Mouse (Mus musculus): Measurements from ENCODE around the gene Kir3dl2. TPM values are rescaled to one million over a fixed set of nuclear protein-coding genes. Genes with fewer than 3 reads are reported as not detected.
"Not testable (repeated sequence)": the region's sequence is repeated elsewhere in the genome, so short reads cannot be mapped to it uniquely, and the experiment has no call there.

Kir3dl2 gene
- polyA plus RNA-seq (2012; rRNA removed): not detected in 2 replicates
- not detected in 2 replicates for polyA plus RNA-seq (2014; fragmentation: Nextera tagmentation; extraction: Ambion mirVana)

DNA sequence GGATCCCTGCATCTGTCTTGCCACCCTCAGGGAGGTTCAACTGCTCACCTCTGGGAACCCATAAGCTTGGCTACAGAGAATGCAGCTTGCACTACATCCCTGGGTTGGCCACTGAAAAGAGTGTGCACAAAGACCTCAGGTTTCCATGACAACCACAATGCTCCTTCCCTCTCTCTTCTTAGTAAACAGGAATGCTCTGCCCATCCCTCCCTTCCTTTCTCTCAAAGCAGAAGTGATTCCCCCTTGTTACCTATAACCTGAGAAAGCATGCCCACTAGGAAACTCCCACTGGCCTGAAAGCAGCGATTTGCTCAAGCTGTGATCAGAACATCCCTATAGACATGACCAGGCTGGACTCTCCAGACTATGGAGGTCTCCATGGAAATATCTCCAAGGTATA, at the start of gene Kir3dl2:
Gene Kir3dl2 (minus strand): TSS at position 101 of the 400 bp plus-strand sequence.
- not testable (repeated sequence) for H3K4me3 ChIP-seq (replicated peaks; ENCODE audit: low read length); H3K9ac ChIP-seq (ENCODE audit: low read depth, low read length, severe bottlenecking); H3K27me3 ChIP-seq (ENCODE audit: control insufficient read depth, insufficient read depth, low read length); H3K4me2 ChIP-seq (replicated peaks; ENCODE audit: low read depth, low read length, severe bottlenecking); DNase-seq (ENCODE audit: low spot score); H3K36me3 ChIP-seq (ENCODE audit: control insufficient read depth, insufficient read depth, low read length); H3K4me1 ChIP-seq (ENCODE audit: control insufficient read depth, insufficient read depth, low read length); H3K9me3 ChIP-seq (ENCODE audit: control insufficient read depth, low read length); ATAC-seq (ENCODE audit: low FRiP score, low read depth); H3K27ac ChIP-seq (replicated peaks; ENCODE audit: low read depth, low read length)
- 78% methylated on average over 1 of the region's 1 CpGs for WGBS

DNA sequence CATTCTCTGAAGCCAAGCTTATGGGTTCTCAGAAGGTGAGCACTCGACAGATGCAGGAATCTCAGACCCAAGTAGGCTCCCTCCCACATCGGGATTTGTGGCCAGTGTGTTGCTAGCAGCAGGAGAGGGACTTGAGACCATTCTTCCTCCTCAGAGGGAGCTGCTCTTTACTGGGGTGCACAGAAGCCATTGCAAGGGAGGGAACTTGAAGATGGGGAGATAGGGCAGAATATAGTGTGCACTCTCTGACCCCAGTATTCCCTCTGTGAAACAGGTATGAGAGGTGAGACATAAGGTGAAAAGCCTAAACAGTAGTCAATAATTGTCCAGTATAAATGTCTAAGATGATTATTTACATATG, 47.0 kb upstream of the Kir3dl2 start:
- ATAC-seq (ENCODE audit: low FRiP score, low read depth) (no peak), DNase-seq (ENCODE audit: low spot score) (no peak)
- no peak overlapping the region for H3K4me2 ChIP-seq (replicated peaks; ENCODE audit: low read depth, low read length, severe bottlenecking)
- no peaks in the 10 kb centered on the region for H3K27me3 ChIP-seq (ENCODE audit: control insufficient read depth, insufficient read depth, low read length)
- no peaks in the 10 kb centered on the region for H3K36me3 ChIP-seq (ENCODE audit: control insufficient read depth, insufficient read depth, low read length)
- no peaks in the 10 kb centered on the region for H3K9me3 ChIP-seq (ENCODE audit: control insufficient read depth, low read length)
- TF ChIP-seq POLR2A (IDR thresholded peaks at IDR 0.05; ENCODE audit: borderline replicate concordance, extremely low read depth, insufficient read depth, insufficient read length): no peak
- H3K4me1 ChIP-seq (ENCODE audit: control insufficient read depth, insufficient read depth, low read length): no peaks in the 10 kb centered on the region
- no peak overlapping the region for H3K4me3 ChIP-seq (replicated peaks; ENCODE audit: low read length)
- 22% methylated on average over 2 of the region's 2 CpGs for WGBS
- H3K27ac ChIP-seq (replicated peaks; ENCODE audit: low read depth, low read length): no peak overlapping the region
- H3K9ac ChIP-seq (ENCODE audit: low read depth, low read length, severe bottlenecking): no peak overlapping the region

DNA sequence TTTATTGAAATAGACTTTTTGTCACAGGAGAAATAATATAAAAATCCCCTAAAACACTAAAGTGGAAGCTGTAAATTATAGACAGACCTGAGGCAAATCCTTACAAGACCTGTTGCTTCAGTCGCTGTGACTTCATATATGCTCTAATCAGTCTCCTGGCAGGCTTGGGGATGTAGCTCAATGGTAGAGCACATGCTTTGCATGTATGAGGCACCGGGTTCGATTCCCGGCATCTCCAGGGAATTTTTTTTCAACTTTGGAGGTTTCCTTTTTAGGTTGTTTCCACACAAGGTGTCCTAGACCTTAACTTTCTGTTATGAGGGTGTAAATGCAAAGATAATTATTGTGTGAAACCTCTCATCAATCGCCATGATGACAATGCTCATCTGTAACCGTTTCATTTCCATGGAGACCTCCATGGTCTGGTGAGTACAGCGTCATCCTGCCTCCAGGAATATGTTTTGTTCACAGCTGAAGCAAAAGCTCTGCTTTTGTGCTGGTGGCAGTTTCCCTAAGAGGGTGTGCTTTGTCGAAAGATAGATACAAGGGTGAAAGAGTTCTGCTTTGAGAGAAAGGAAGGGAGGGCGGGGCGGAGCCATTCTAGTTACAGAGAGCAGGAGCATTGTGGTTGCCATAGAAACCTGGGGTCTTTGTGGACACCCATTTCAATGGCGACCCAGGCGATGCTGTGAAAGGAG, 46.5 kb upstream of the Kir3dl2 start, which contains the start of gene Tceal3:
Gene Tceal3 (plus strand): TSS at position 644 of the 698 bp plus-strand sequence.
- DNase-seq (ENCODE audit: low spot score): no peak
- no peaks in the 10 kb centered on the region for H3K36me3 ChIP-seq (ENCODE audit: control insufficient read depth, insufficient read depth, low read length)
- no peaks in the 10 kb centered on the region for H3K9me3 ChIP-seq (ENCODE audit: control insufficient read depth, low read length)
- no peaks in the 10 kb centered on the region for H3K4me1 ChIP-seq (ENCODE audit: control insufficient read depth, insufficient read depth, low read length)
- no peak within 1 kb of the TSS for H3K4me2 ChIP-seq (replicated peaks; ENCODE audit: low read depth, low read length, severe bottlenecking)
- no peak for TF ChIP-seq POLR2A (IDR thresholded peaks at IDR 0.05; ENCODE audit: borderline replicate concordance, extremely low read depth, insufficient read depth, insufficient read length)
- WGBS: 56% methylated on average over 12 of the region's 12 CpGs
- no peak within 1 kb of the TSS for H3K9ac ChIP-seq (ENCODE audit: low read depth, low read length, severe bottlenecking)
- ATAC-seq (ENCODE audit: low FRiP score, low read depth): no peak
- no peak within 1 kb of the TSS for H3K4me3 ChIP-seq (replicated peaks; ENCODE audit: low read length)
- no peaks in the 10 kb centered on the region for H3K27me3 ChIP-seq (ENCODE audit: control insufficient read depth, insufficient read depth, low read length)
- no peak within 1 kb of the TSS for H3K27ac ChIP-seq (replicated peaks; ENCODE audit: low read depth, low read length)

DNA sequence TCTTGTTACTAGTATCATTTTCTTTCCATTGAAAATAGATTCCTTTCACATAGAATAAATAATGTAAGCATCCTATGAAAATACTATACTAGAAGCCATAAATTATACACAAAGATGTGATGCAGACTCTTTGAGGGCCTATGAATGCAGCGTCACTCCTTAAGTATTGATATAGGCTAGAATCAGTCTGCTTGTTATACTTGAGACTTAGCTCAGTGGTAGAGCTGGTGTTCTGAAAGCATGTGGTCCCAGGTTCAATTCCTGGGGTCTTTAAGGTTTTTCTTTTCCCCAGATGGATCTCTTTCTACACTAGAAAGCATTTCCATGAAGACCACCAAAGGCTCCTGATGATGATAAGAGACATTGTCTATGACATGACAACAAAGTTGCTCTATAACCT, 40.8 kb upstream of the Kir3dl2 start:
- Histone ChIP-seq H3K9me3 (ENCODE audit: control insufficient read depth, low read length) (no peaks in the 10 kb centered on the region), H3K27me3 (ENCODE audit: control insufficient read depth, insufficient read depth, low read length) (no peaks in the 10 kb centered on the region), H3K9ac (ENCODE audit: low read depth, low read length, severe bottlenecking) (no peak overlapping the region), H3K4me3 (replicated peaks; ENCODE audit: low read length) (no peak overlapping the region), H3K27ac (replicated peaks; ENCODE audit: low read depth, low read length) (no peak overlapping the region), H3K36me3 (ENCODE audit: control insufficient read depth, insufficient read depth, low read length) (no peaks in the 10 kb centered on the region), H3K4me2 (replicated peaks; ENCODE audit: low read depth, low read length, severe bottlenecking) (no peak overlapping the region), H3K4me1 (ENCODE audit: control insufficient read depth, insufficient read depth, low read length) (no peaks in the 10 kb centered on the region)
- ATAC-seq (ENCODE audit: low FRiP score, low read depth) (no peak), DNase-seq (ENCODE audit: low spot score) (no peak)
- TF ChIP-seq POLR2A (IDR thresholded peaks at IDR 0.05; ENCODE audit: borderline replicate concordance, extremely low read depth, insufficient read depth, insufficient read length): no peak
- whole genome bisulfite sequencing: 95% methylated on average over 1 of the region's 1 CpGs

DNA sequence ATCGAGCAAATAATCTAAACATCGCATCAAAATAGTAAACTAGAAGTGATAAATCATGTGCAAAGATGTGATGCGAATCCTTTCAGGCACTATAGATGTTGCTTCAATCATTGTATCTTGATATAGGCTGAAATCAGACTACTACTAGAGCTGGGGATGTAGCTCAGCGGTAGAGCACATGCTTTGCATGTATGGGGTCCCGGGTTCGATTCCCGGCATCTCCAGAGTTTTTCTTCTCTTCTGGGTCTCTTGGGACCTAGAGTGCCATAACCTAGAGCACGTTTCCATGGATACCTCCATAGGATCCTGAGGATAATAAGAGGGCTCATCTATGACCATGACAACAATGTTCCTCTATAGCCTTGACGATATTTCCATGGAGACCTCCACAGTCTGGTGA, 25.2 kb upstream of the Kir3dl2 start:
- WGBS: 89% methylated on average over 9 of the region's 9 CpGs
- H3K9me3 ChIP-seq (ENCODE audit: control insufficient read depth, low read length); H3K4me1 ChIP-seq (ENCODE audit: control insufficient read depth, insufficient read depth, low read length); H3K27me3 ChIP-seq (ENCODE audit: control insufficient read depth, insufficient read depth, low read length); DNase-seq (ENCODE audit: low spot score); ATAC-seq (ENCODE audit: low FRiP score, low read depth); H3K36me3 ChIP-seq (ENCODE audit: control insufficient read depth, insufficient read depth, low read length); H3K9ac ChIP-seq (ENCODE audit: low read depth, low read length, severe bottlenecking); H3K27ac ChIP-seq (replicated peaks; ENCODE audit: low read depth, low read length); H3K4me3 ChIP-seq (replicated peaks; ENCODE audit: low read length); H3K4me2 ChIP-seq (replicated peaks; ENCODE audit: low read depth, low read length, severe bottlenecking): not testable (repeated sequence)

DNA sequence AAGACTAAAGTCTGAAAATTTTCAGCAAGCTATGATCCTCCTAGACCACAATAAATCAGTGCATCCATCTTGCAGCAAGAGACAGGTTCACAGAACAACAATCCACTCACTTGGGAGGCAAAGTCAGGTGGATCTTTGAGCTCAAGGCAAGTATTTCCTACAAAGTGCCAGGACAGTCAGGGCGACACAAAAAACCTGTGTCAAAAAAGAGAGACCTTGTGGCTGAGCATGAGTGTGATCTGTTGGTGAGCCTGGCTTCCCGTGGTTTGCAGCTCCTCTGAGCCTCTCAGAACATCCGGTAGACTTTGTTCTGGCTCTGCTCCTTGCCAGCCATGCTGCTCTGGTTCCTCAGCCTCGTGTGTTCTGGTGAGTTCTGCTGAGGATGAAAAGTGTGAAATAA, 26.2 kb downstream of the Kir3dl2 start, which contains the start of gene Kir3dl1:
Gene Kir3dl1 (plus strand): TSS at position 301 of the 400 bp plus-strand sequence.
- H3K4me1 ChIP-seq (ENCODE audit: control insufficient read depth, insufficient read depth, low read length); H3K9me3 ChIP-seq (ENCODE audit: control insufficient read depth, low read length); H3K9ac ChIP-seq (ENCODE audit: low read depth, low read length, severe bottlenecking); H3K27ac ChIP-seq (replicated peaks; ENCODE audit: low read depth, low read length); H3K27me3 ChIP-seq (ENCODE audit: control insufficient read depth, insufficient read depth, low read length); H3K4me3 ChIP-seq (replicated peaks; ENCODE audit: low read length); DNase-seq (ENCODE audit: low spot score); ATAC-seq (ENCODE audit: low FRiP score, low read depth); H3K4me2 ChIP-seq (replicated peaks; ENCODE audit: low read depth, low read length, severe bottlenecking); H3K36me3 ChIP-seq (ENCODE audit: control insufficient read depth, insufficient read depth, low read length): not testable (repeated sequence)
- 76% methylated on average over 4 of the region's 4 CpGs for WGBS

Other genes starting within 250 kb of the Kir3dl2 start
- gene Kir3dl1, start 26.1 kb downstream of the Kir3dl2 start, polyA plus RNA-seq (2012; rRNA removed): not detected in 2 replicates
- gene Kir3dl1, start 26.1 kb downstream of the Kir3dl2 start, polyA plus RNA-seq (2014; fragmentation: Nextera tagmentation; extraction: Ambion mirVana): not detected in 2 replicates
- gene Tceal3, start 46.8 kb upstream of the Kir3dl2 start, polyA plus RNA-seq (2012; rRNA removed): 25.6 and 70.1 TPM in 2 replicates
- 21.4 and 27.3 TPM in 2 replicates for gene Tceal3, start 46.8 kb upstream of the Kir3dl2 start, polyA plus RNA-seq (2014; fragmentation: Nextera tagmentation; extraction: Ambion mirVana)
- 6.5 and 8.6 TPM in 2 replicates for gene Tceal1, start 163.9 kb upstream of the Kir3dl2 start, polyA plus RNA-seq (2012; rRNA removed)
- gene Tceal1, start 163.9 kb upstream of the Kir3dl2 start, polyA plus RNA-seq (2014; fragmentation: Nextera tagmentation; extraction: Ambion mirVana): 14.7 and 15.6 TPM in 2 replicates
- gene Morf4l2, start 199.6 kb upstream of the Kir3dl2 start, polyA plus RNA-seq (2012; rRNA removed): 397 and 488 TPM in 2 replicates
- 656 and 663 TPM in 2 replicates for gene Morf4l2, start 199.6 kb upstream of the Kir3dl2 start, polyA plus RNA-seq (2014; fragmentation: Nextera tagmentation; extraction: Ambion mirVana)
- gene Glra4, start 236.1 kb upstream of the Kir3dl2 start, polyA plus RNA-seq (2012; rRNA removed): not detected in 2 replicates
- 0.19 TPM in 1 of 2 replicates, not detected in the other for gene Glra4, start 236.1 kb upstream of the Kir3dl2 start, polyA plus RNA-seq (2014; fragmentation: Nextera tagmentation; extraction: Ambion mirVana)